ENCODE assay signal across 23 mouse cellular contexts in the genomic region with DNA sequence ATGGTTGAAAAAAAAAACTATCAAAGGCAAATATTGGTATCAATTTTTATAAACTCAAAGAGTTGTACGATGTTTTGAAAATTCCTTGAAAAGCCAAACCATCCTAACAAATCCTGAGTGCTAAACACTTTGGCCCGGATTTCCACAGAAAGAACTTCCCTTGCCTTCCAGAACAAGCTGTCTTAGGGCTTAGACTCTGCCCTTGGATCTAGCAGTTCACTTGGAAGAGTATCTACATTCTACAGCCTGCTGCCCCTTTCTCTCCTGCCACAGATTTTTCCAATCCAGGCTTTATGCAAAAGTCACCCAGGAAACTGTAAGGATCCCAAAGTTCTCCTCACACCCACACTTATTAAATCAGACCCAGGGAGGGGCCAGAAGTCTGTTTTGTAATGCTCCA. TPM values are rescaled to one million over a fixed set of nuclear protein-coding genes. Genes with fewer than 3 reads are reported as not detected.
"Had no signal": no experiment of that assay in that cellular context is flagged by ENCODE, and none has a peak within 500 bp of the region (broad histone marks: within the 10 kb centered on the region; RNA-seq: fewer than 3 reads in every experiment).

No protein-coding gene starts in this region.

- H3K4me3 ChIP-seq: gastrocnemius, adult 2 months; heart, embryonic 10.5 days; heart, embryonic 12.5 days; hindbrain, embryonic 10.5 days; hindbrain, embryonic 12.5 days; intestine, embryonic 15.5 days; limb, embryonic 13.5 days; limb, embryonic 15.5 days; liver, embryonic 12.5 days had no signal

- H3K4me1 ChIP-seq: heart, embryonic 10.5 days; heart, embryonic 12.5 days; hindbrain, embryonic 10.5 days; hindbrain, embryonic 12.5 days; intestine, embryonic 15.5 days; limb, embryonic 13.5 days; limb, embryonic 15.5 days; liver, embryonic 12.5 days had no signal

- ATAC-seq: forebrain, embryonic 16.5 days; hindbrain, embryonic 16.5 days; inflammation-experienced regulatory T-cells, adult 6 months; intestine, embryonic 15.5 days; intestine, postnatal 0 days; liver, embryonic 12.5 days had no signal

- DNase-seq: gastrocnemius, adult 2 months; gastrocnemius, postnatal 10 days; gastrocnemius, postnatal 25 days; heart, adult 18-20 months; heart, postnatal 10 days; heart, postnatal 4 days; layer of hippocampus, adult 9-11 months; layer of hippocampus, postnatal 36 days; left cerebral cortex, postnatal 4 days had no signal

- H3K27me3 ChIP-seq: heart, embryonic 12.5 days; hindbrain, embryonic 12.5 days; intestine, embryonic 15.5 days; limb, embryonic 13.5 days; limb, embryonic 15.5 days; liver, embryonic 12.5 days had no signal

- H3K27ac ChIP-seq: gastrocnemius, adult 2 months; heart, embryonic 10.5 days; hindbrain, embryonic 10.5 days; hindbrain, embryonic 12.5 days; hindbrain, embryonic 14.5 days; intestine, embryonic 15.5 days; limb, embryonic 13.5 days; limb, embryonic 15.5 days; liver, embryonic 12.5 days; liver, embryonic 14.5 days had no signal

- H3K36me3 ChIP-seq: heart, embryonic 10.5 days; heart, embryonic 12.5 days; hindbrain, embryonic 10.5 days; hindbrain, embryonic 12.5 days; intestine, embryonic 15.5 days; limb, embryonic 13.5 days; limb, embryonic 15.5 days; liver, embryonic 12.5 days had no signal

- H3K4me2 ChIP-seq: heart, embryonic 12.5 days; hindbrain, embryonic 12.5 days; hindbrain, embryonic 14.5 days; intestine, embryonic 15.5 days; limb, embryonic 13.5 days; limb, embryonic 15.5 days; liver, embryonic 12.5 days had no signal

- H3K9me3 ChIP-seq: heart, embryonic 10.5 days; hindbrain, embryonic 10.5 days; hindbrain, embryonic 12.5 days; intestine, embryonic 15.5 days; limb, embryonic 13.5 days; limb, embryonic 15.5 days; liver, embryonic 12.5 days had no signal

- H3K9ac ChIP-seq: heart, embryonic 12.5 days; hindbrain, embryonic 12.5 days; hindbrain, embryonic 14.5 days; intestine, embryonic 15.5 days; limb, embryonic 13.5 days; limb, embryonic 15.5 days; liver, embryonic 12.5 days; liver, embryonic 14.5 days had no signal

RNA-seq across cellular contexts. Expression of a gene that starts 57.6 kb away (rescaled TPM):
- polyA plus RNA-seq: inflammation-experienced regulatory T-cells, adult 6 months had no signal
